Mouse (Mus musculus) MEL-GATA-1-ER (cell line): ENCODE results near the gene Krtap16-1.

Source experiments
- DNase-seq: peaks from one replicate; pipeline ENCODE4 v3.0.0-alpha.2; 2012; ENCODE audit warnings: low read depth; ENCODE audit errors: extremely low read depth

The Krtap16-1 gene

DNA sequence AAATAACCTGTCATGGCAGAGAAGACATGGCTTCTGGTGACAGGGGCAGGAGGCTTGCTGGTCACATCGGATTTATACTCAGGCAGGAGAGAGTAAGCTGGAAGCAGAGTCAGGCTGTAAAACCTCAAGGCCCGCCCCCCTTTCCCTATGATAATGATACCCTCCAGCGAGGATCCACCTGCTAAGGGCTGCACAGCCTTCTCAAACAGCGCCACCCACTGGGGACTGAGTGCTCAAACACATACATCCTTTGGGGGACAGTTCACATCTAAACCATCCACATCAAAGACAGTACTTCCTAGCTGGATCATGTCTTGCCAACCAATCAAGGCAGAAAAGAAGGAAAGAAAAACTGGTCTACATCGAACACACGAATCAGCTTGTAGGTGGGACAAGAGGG is 22.2 kb downstream of the Krtap16-1 start:
- DNase-seq, result no peak

- no peak for DNase-seq
Measured at GRCm38 (mm10) chr11:99948175-99948574, 38.2 kb downstream of the Krtap16-1 start, which contains the start of gene Krtap9-5. Gene Krtap9-5 (plus strand): TSS chr11:99948475.

- DNase-seq, result no peak
Measured at GRCm38 (mm10) chr11:99937751-99938264, 48.6 kb downstream of the Krtap16-1 start.

DNA sequence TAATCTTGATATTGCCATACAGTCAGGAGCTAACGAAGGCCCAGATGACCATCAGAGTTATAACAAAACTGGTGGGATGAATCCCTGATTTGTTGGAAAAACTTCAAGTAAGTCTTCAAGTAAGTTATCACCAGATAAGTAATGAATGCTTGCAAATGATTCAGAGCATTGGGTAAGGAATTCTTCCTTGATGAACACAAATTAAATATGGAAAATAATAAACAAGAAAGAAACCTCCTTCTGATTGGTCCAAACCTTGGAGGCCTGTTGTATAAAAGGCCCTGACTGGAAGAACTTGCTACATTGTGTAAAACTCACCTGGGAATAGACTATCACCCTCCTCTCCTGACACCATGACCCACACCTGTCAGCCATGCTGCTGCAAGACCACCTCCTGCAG is 50.4 kb downstream of the Krtap16-1 start, which contains the start of gene Krtap31-2:
TSS of gene Krtap31-2 (plus strand) at position 301 of the 400 bp plus-strand sequence.
- DNase-seq, result no peak
